Mouse (Mus musculus): ENCODE data around the gene Tma16. TPM values are rescaled to one million over a fixed set of nuclear protein-coding genes. Genes with fewer than 3 reads are reported as not detected.

Gene Tma16
- polyA plus RNA-seq, 1 experiment from 2014 or later = 8.4 TPM

- Histone ChIP-seq H3K9me3 (replicated peaks; ENCODE audit: control insufficient read depth, low read length) (0 out of 2 replicates have a peak, but pooled peaks cover 2% of the 10 kb centered on the region), H3K27me3 (ENCODE audit: control insufficient read depth, insufficient read depth, low read length) (no peaks in the 10 kb centered on the region), H3K4me1 (ENCODE audit: control insufficient read depth, insufficient read depth, low read length) (no peaks in the 10 kb centered on the region), H3K36me3 (ENCODE audit: control insufficient read depth, insufficient read depth) (no peaks in the 10 kb centered on the region), H3K4me2 (ENCODE audit: low read depth, low read length) (no peak overlapping the region), H3K27ac (ENCODE audit: low read length) (no peak overlapping the region), H3K9ac (ENCODE audit: low read length) (no peak overlapping the region), H3K4me3 (ENCODE audit: low read length) (no peak overlapping the region)
- WGBS = 49% methylated on average over 3 of the region's 3 CpGs
- no peak for ATAC-seq (replicated peaks; ENCODE audit: extremely low read depth, insufficient read depth, low FRiP score)
Observed at GRCm38 (mm10) chr8:66437929-66438328, 48.4 kb downstream of the Tma16 start.

GRCm38 (mm10) chr8:66436804-66437203 is 49.5 kb downstream of the Tma16 start:
- H3K4me2 ChIP-seq (ENCODE audit: low read depth, low read length) = no peak overlapping the region
- no peak for ATAC-seq (replicated peaks; ENCODE audit: extremely low read depth, insufficient read depth, low FRiP score)
- no peaks in the 10 kb centered on the region for H3K4me1 ChIP-seq (ENCODE audit: control insufficient read depth, insufficient read depth, low read length)
- no peak overlapping the region for H3K27ac ChIP-seq (ENCODE audit: low read length)
- H3K36me3 ChIP-seq (ENCODE audit: control insufficient read depth, insufficient read depth) = no peaks in the 10 kb centered on the region
- H3K27me3 ChIP-seq (ENCODE audit: control insufficient read depth, insufficient read depth, low read length) = no peaks in the 10 kb centered on the region
- H3K9me3 ChIP-seq (replicated peaks; ENCODE audit: control insufficient read depth, low read length) = 0 out of 2 replicates have a peak, but pooled peaks cover 2% of the 10 kb centered on the region
- no peak overlapping the region for H3K9ac ChIP-seq (ENCODE audit: low read length)
- no peak overlapping the region for H3K4me3 ChIP-seq (ENCODE audit: low read length)
- 86% methylated on average over 1 of the region's 1 CpGs for WGBS

- H3K9me3 ChIP-seq (replicated peaks; ENCODE audit: control insufficient read depth, low read length) = 0 out of 2 replicates have a peak, but pooled peaks cover 2% of the 10 kb centered on the region
- no peaks in the 10 kb centered on the region for H3K36me3 ChIP-seq (ENCODE audit: control insufficient read depth, insufficient read depth)
- ATAC-seq (replicated peaks; ENCODE audit: extremely low read depth, insufficient read depth, low FRiP score) = no peak
- no peak overlapping the region for H3K4me3 ChIP-seq (ENCODE audit: low read length)
- no peak overlapping the region for H3K27ac ChIP-seq (ENCODE audit: low read length)
- H3K4me1 ChIP-seq (ENCODE audit: control insufficient read depth, insufficient read depth, low read length) = no peaks in the 10 kb centered on the region
- no peak overlapping the region for H3K4me2 ChIP-seq (ENCODE audit: low read depth, low read length)
- no peak overlapping the region for H3K9ac ChIP-seq (ENCODE audit: low read length)
- H3K27me3 ChIP-seq (ENCODE audit: control insufficient read depth, insufficient read depth, low read length) = no peaks in the 10 kb centered on the region
Observed at GRCm38 (mm10) chr8:66433577-66433976, 52.8 kb downstream of the Tma16 start.

- H3K9me3 ChIP-seq (replicated peaks; ENCODE audit: control insufficient read depth, low read length) = 0 out of 2 replicates have a peak, but pooled peaks cover 2% of the 10 kb centered on the region
- no peak overlapping the region for H3K9ac ChIP-seq (ENCODE audit: low read length)
- H3K36me3 ChIP-seq (ENCODE audit: control insufficient read depth, insufficient read depth) = no peaks in the 10 kb centered on the region
- no peaks in the 10 kb centered on the region for H3K27me3 ChIP-seq (ENCODE audit: control insufficient read depth, insufficient read depth, low read length)
- H3K4me1 ChIP-seq (ENCODE audit: control insufficient read depth, insufficient read depth, low read length) = no peaks in the 10 kb centered on the region
- WGBS = 33% methylated on average over 2 of the region's 2 CpGs
- no peak overlapping the region for H3K4me2 ChIP-seq (ENCODE audit: low read depth, low read length)
- no peak overlapping the region for H3K27ac ChIP-seq (ENCODE audit: low read length)
- no peak overlapping the region for H3K4me3 ChIP-seq (ENCODE audit: low read length)
- ATAC-seq (replicated peaks; ENCODE audit: extremely low read depth, insufficient read depth, low FRiP score) = no peak
Observed at GRCm38 (mm10) chr8:66430639-66431038, 55.7 kb downstream of the Tma16 start.

Other genes with a start within 250 kb of the Tma16 start
- gene Tktl2, start 25.2 kb upstream of the Tma16 start, polyA plus RNA-seq (2015; fragmentation: Nextera tagmentation; extraction: Ambion mirVana) = not detected in 2 replicates
- not detected in 2 replicates for gene Npy5r, start 201.6 kb upstream of the Tma16 start, polyA plus RNA-seq (2015; fragmentation: Nextera tagmentation; extraction: Ambion mirVana)
- gene Npy1r, start 210.7 kb upstream of the Tma16 start, polyA plus RNA-seq (2015; fragmentation: Nextera tagmentation; extraction: Ambion mirVana) = 2.5 and 4.0 TPM in 2 replicates